Mouse (Mus musculus) left cerebral cortex, adult 8-10 months (tissue): ENCODE data around the gene Gjd3. TPM values are rescaled to one million over a fixed set of nuclear protein-coding genes. Genes with fewer than 3 reads are reported as not detected.
"Not testable (repeated sequence)": the region's sequence is repeated elsewhere in the genome, so short reads cannot be mapped to it uniquely, and the experiment has no call there.

ENCODE experiments used
- DNase-seq, 2 experiments: peaks; one replicate each; pipeline ENCODE4 v3.0.0; 2022; ENCODE audit warnings: low spot score in 2 of 2
- total RNA-seq, 4 experiments: library from RNA; stranded (reverse); gene quantifications; 2 replicates each; pipeline ENCODE4 v1.2.4; 2022

Gene Gjd3
- total RNA-seq, 4 experiments from 2014 or later: 1.2 to 1.8 (median 1.4) TPM

GRCm38 (mm10) chr11:98933847-98934246, 49.0 kb downstream of the Gjd3 start:
- DNase-seq: not testable (repeated sequence)

- DNase-seq: peak in 1 of 2 experiments; percentile 75
Observed at GRCm38 (mm10) chr11:98933151-98933550, 49.7 kb downstream of the Gjd3 start.

DNA sequence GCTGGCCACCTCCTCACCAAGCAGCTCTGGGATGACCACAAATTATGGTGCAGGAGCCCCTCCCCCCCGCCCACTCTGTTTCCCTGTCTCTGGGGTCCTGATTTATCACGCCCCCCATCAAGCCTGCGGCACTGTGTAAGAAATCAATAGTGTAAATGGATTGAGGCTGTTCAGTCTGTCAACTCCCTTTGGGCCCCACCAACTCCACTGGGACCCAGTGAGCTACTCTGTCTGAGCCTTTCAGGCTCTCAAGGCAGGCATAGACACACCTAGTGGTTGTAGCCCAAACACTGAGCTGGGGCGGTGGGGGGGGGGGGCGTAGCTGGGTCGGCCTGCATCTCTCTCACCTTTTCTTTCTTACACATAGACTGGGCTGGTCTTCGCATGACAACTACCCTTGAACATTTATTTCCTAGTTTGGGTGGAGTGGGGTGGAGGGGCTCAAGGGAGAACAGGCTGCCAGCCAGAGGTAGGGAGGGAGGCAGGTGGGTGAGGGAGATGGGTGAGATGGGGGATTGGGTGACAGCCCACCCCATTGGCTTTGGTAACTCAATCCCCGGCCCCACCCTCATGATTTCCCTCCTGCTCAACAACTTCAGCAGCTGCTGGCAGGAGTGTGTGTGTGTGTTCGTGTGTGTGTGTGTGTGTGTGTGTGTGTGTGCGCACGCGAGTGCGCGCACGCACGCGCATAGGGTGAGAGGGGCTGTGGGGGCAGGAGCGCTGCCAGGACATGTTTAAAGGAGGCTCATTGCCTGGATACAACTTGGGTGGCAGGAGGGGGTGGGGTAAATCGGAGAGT, 50.3 kb downstream of the Gjd3 start:
- DNase-seq: no peak

Other genes with a start within 250 kb of the Gjd3 start
- 100 to 1,000 TPM; 713 to 794 (median 760) TPM for gene Thra, start 242.4 kb downstream of the Gjd3 start, total RNA-seq
- 100 to 1,000 TPM; 137 to 177 (median 145) TPM for gene Nr1d1, start 207.7 kb downstream of the Gjd3 start, total RNA-seq
- gene Msl1, start 187.5 kb downstream of the Gjd3 start, total RNA-seq: 100 to 1,000 TPM; 167 to 198 (median 186) TPM
- 10 to 100 TPM; 53.6 to 57.8 (median 54.1) TPM for gene Casc3, start 178.1 kb downstream of the Gjd3 start, total RNA-seq
- 100 to 1,000 TPM; 130 to 140 (median 139) TPM for gene Rapgefl1, start 146.2 kb downstream of the Gjd3 start, total RNA-seq
- 10 to 100 TPM; 74.0 to 84.5 (median 81.5) TPM for gene Wipf2, start 119.4 kb downstream of the Gjd3 start, total RNA-seq
- under 1 TPM; 0.15 to 0.91 (median 0.25) TPM for gene Cdc6, start 75.2 kb downstream of the Gjd3 start, total RNA-seq
- gene Rara, start 55.2 kb downstream of the Gjd3 start, total RNA-seq: 10 to 100 TPM; 11.1 to 11.7 (median 11.4) TPM
- 1 to 10 TPM in 3 of 4 experiments, under 1 TPM in 1; 0.94 to 2.5 (median 1.4) TPM for gene Top2a, start 41.2 kb upstream of the Gjd3 start, total RNA-seq
- 10 to 100 TPM; 66.1 to 77.1 (median 71.3) TPM for gene Igfbp4, start 58.2 kb upstream of the Gjd3 start, total RNA-seq
- under 1 TPM; 0.22 to 0.72 (median 0.44) TPM for gene Tns4, start 106.3 kb upstream of the Gjd3 start, total RNA-seq
- under 1 TPM in 2 of 4 experiments, not detected in 2; 0.16 to 0.23 TPM for gene Ccr7, start 172.1 kb upstream of the Gjd3 start, total RNA-seq
- gene Smarce1, start 248.0 kb upstream of the Gjd3 start, total RNA-seq: 10 to 100 TPM; 46.9 to 61.5 (median 53.0) TPM